In genomic region chr12:50549860-50550555, GRCm38 (mm10) we compare ENCODE assay signal across 9 mouse cellular contexts.
DNase-seq lines count a peak whose midpoint lies in the region; ATAC-seq lines count a peak whose summit lies in the region.
"Had no signal": no experiment of that assay in that cellular context is flagged by ENCODE, and none has a peak within 500 bp of the region (broad histone marks: within the 10 kb centered on the region; RNA-seq: fewer than 3 reads in every experiment).

No protein-coding gene starts in this region.

- H3K4me1 ChIP-seq in kidney, embryonic 15.5 days: no peaks in the 10 kb centered on the region

- peak; percentile 21 for DNase-seq in kidney, postnatal 10 days
- peak; percentile 76 for DNase-seq in brain, adult 2 months (ENCODE audit: low read depth, low spot score)
- peak; percentile 50 for DNase-seq in gastrocnemius, adult 18-20 months (ENCODE audit: low spot score)
- DNase-seq in layer of hippocampus, postnatal 36 days: peak; percentile 51 to 55
- DNase-seq in spleen, adult 12 weeks (ENCODE audit: low spot score): no peak
- DNase-seq in lung, postnatal 14 days: no peak
- no peak for DNase-seq in MN1 (ENCODE audit: low spot score)

- no peak overlapping the region for H3K4me2 ChIP-seq in kidney, embryonic 15.5 days
- H3K4me2 ChIP-seq: embryonic facial prominence, embryonic 12.5 days had no signal

- H3K36me3 ChIP-seq in kidney, embryonic 15.5 days: no peaks in the 10 kb centered on the region
- H3K36me3 ChIP-seq: embryonic facial prominence, embryonic 12.5 days had no signal

- no peak overlapping the region for H3K4me3 ChIP-seq in kidney, embryonic 15.5 days (replicated peaks)
- H3K4me3 ChIP-seq: embryonic facial prominence, embryonic 12.5 days had no signal

- H3K27me3 ChIP-seq in kidney, embryonic 15.5 days: no peaks in the 10 kb centered on the region
- H3K27me3 ChIP-seq: embryonic facial prominence, embryonic 12.5 days had no signal

- no peaks in the 10 kb centered on the region for H3K9me3 ChIP-seq in kidney, embryonic 15.5 days (replicated peaks)
- H3K9me3 ChIP-seq: embryonic facial prominence, embryonic 12.5 days had no signal

- ATAC-seq in kidney, embryonic 15.5 days (replicated peaks; ENCODE audit: low FRiP score): no peak

- 83% methylated on average over 8 of the region's 8 CpGs for WGBS in kidney, embryonic 15.5 days

- H3K27ac ChIP-seq in kidney, embryonic 15.5 days: no peak overlapping the region
- H3K27ac ChIP-seq: embryonic facial prominence, embryonic 12.5 days had no signal

- H3K9ac ChIP-seq in kidney, embryonic 15.5 days: no peak overlapping the region
- H3K9ac ChIP-seq: embryonic facial prominence, embryonic 12.5 days had no signal

Comparison
In these comparisons a context has a peak if more than half of its experiments do, and no peak if none do; other contexts are left out.
1. DNase-seq: peak in kidney, postnatal 10 days (single experiment), brain, adult 2 months (single experiment), gastrocnemius, adult 18-20 months (single experiment) and layer of hippocampus, postnatal 36 days (2 of 2); none in spleen, adult 12 weeks (single experiment), lung, postnatal 14 days (single experiment) and MN1 (single experiment).